Mouse (Mus musculus): ENCODE measurements around the gene 5730596B20Rik. TPM values are rescaled to one million over a fixed set of nuclear protein-coding genes. Genes with fewer than 3 reads are reported as not detected.

The 5730596B20Rik gene
- polyA plus RNA-seq, 1 experiment from 2014 or later = 0.15 TPM

- no peak for ATAC-seq (ENCODE audit: insufficient number of reproducible peaks, low FRiP score)
- 18% methylated on average over 13 of the region's 13 CpGs for WGBS
- Histone ChIP-seq H3K4me2 (no peak overlapping the region), H3K36me3 (no peaks in the 10 kb centered on the region), H3K27ac (ENCODE audit: poor library complexity, severe bottlenecking) (no peak overlapping the region), H3K9ac (no peak overlapping the region), H3K27me3 (replicated peaks) (peaks cover 98% of the 10 kb centered on the region), H3K4me3 (no peak overlapping the region), H3K4me1 (replicated peaks) (peaks cover 16% of the 10 kb centered on the region), H3K9me3 (replicated peaks) (no peaks in the 10 kb centered on the region)
Measured at GRCm38 (mm10) chr6:52222729-52223128, 45.4 kb downstream of the 5730596B20Rik start.

- Histone ChIP-seq H3K4me2 (no peak overlapping the region), H3K4me1 (replicated peaks) (peaks cover 16% of the 10 kb centered on the region), H3K4me3 (no peak overlapping the region), H3K9ac (no peak overlapping the region), H3K27ac (ENCODE audit: poor library complexity, severe bottlenecking) (no peak overlapping the region), H3K9me3 (replicated peaks) (no peaks in the 10 kb centered on the region), H3K36me3 (no peaks in the 10 kb centered on the region), H3K27me3 (replicated peaks) (peaks cover 95% of the 10 kb centered on the region)
- 2% methylated on average over 24 of the region's 24 CpGs for WGBS
- no peak for ATAC-seq (ENCODE audit: insufficient number of reproducible peaks, low FRiP score)
Measured at GRCm38 (mm10) chr6:52223939-52224760, 46.9 kb downstream of the 5730596B20Rik start.

- WGBS = 2% methylated on average over 36 of the region's 36 CpGs
- H3K36me3 ChIP-seq = no peaks in the 10 kb centered on the region
- H3K9ac ChIP-seq = no peak overlapping the region
- H3K27ac ChIP-seq (ENCODE audit: poor library complexity, severe bottlenecking) = no peak overlapping the region
- peaks cover 95% of the 10 kb centered on the region for H3K27me3 ChIP-seq (replicated peaks)
- no peak overlapping the region for H3K4me3 ChIP-seq
- no peaks in the 10 kb centered on the region for H3K9me3 ChIP-seq (replicated peaks)
- H3K4me2 ChIP-seq = no peak overlapping the region
- peaks cover 16% of the 10 kb centered on the region for H3K4me1 ChIP-seq (replicated peaks)
- ATAC-seq (ENCODE audit: insufficient number of reproducible peaks, low FRiP score) = no peak
Measured at GRCm38 (mm10) chr6:52224895-52225611, 47.8 kb downstream of the 5730596B20Rik start.

- Histone ChIP-seq H3K4me1 (replicated peaks) (peaks cover 16% of the 10 kb centered on the region), H3K27me3 (replicated peaks) (peaks cover 95% of the 10 kb centered on the region), H3K4me3 (peak overlapping the region; percentile 13), H3K9me3 (replicated peaks) (no peaks in the 10 kb centered on the region), H3K4me2 (0 out of 2 replicates have a peak overlapping the region, but pooled peaks have one; percentile 5), H3K36me3 (no peaks in the 10 kb centered on the region), H3K27ac (ENCODE audit: poor library complexity, severe bottlenecking) (no peak overlapping the region), H3K9ac (no peak overlapping the region)
- 2% methylated on average over 69 of the region's 69 CpGs for whole genome bisulfite sequencing
- no peak for ATAC-seq (ENCODE audit: insufficient number of reproducible peaks, low FRiP score)
Measured at GRCm38 (mm10) chr6:52225612-52226568, 48.6 kb downstream of the 5730596B20Rik start.

GRCm38 (mm10) chr6:52226569-52227257 is 49.4 kb downstream of the 5730596B20Rik start:
- no peak overlapping the region for H3K27ac ChIP-seq (ENCODE audit: poor library complexity, severe bottlenecking)
- WGBS = 3% methylated on average over 26 of the region's 26 CpGs
- H3K27me3 ChIP-seq (replicated peaks) = peaks cover 90% of the 10 kb centered on the region
- H3K36me3 ChIP-seq = no peaks in the 10 kb centered on the region
- no peak overlapping the region for H3K9ac ChIP-seq
- H3K9me3 ChIP-seq (replicated peaks) = no peaks in the 10 kb centered on the region
- H3K4me1 ChIP-seq (replicated peaks) = peaks cover 11% of the 10 kb centered on the region
- H3K4me3 ChIP-seq = no peak overlapping the region
- ATAC-seq (ENCODE audit: insufficient number of reproducible peaks, low FRiP score) = no peak
- H3K4me2 ChIP-seq = no peak overlapping the region

GRCm38 (mm10) chr6:52227470-52228222 is 50.3 kb downstream of the 5730596B20Rik start:
- ATAC-seq (ENCODE audit: insufficient number of reproducible peaks, low FRiP score) = no peak
- Histone ChIP-seq H3K4me2 (no peak overlapping the region), H3K27me3 (replicated peaks) (peaks cover 90% of the 10 kb centered on the region), H3K9ac (no peak overlapping the region), H3K36me3 (no peaks in the 10 kb centered on the region), H3K4me1 (replicated peaks) (peaks cover 7% of the 10 kb centered on the region; the same call in 1 of the 2 replicates), H3K9me3 (replicated peaks) (no peaks in the 10 kb centered on the region), H3K4me3 (no peak overlapping the region), H3K27ac (ENCODE audit: poor library complexity, severe bottlenecking) (no peak overlapping the region)
- WGBS = 6% methylated on average over 11 of the region's 11 CpGs

- H3K9ac ChIP-seq = no peak overlapping the region
- no peak overlapping the region for H3K4me3 ChIP-seq
- no peak overlapping the region for H3K27ac ChIP-seq (ENCODE audit: poor library complexity, severe bottlenecking)
- no peaks in the 10 kb centered on the region for H3K9me3 ChIP-seq (replicated peaks)
- WGBS = 2% methylated on average over 38 of the region's 38 CpGs
- ATAC-seq (ENCODE audit: insufficient number of reproducible peaks, low FRiP score) = no peak
- H3K36me3 ChIP-seq = no peaks in the 10 kb centered on the region
- peaks cover 92% of the 10 kb centered on the region for H3K27me3 ChIP-seq (replicated peaks)
- peaks cover 8% of the 10 kb centered on the region; the same call in 1 of the 2 replicates for H3K4me1 ChIP-seq (replicated peaks)
- H3K4me2 ChIP-seq = no peak overlapping the region
Measured at GRCm38 (mm10) chr6:52228475-52229465, 51.5 kb downstream of the 5730596B20Rik start.

- peaks cover 8% of the 10 kb centered on the region; the same call in 1 of the 2 replicates for H3K4me1 ChIP-seq (replicated peaks)
- no peak overlapping the region for H3K9ac ChIP-seq
- no peaks in the 10 kb centered on the region for H3K9me3 ChIP-seq (replicated peaks)
- no peak overlapping the region for H3K4me2 ChIP-seq
- peaks cover 92% of the 10 kb centered on the region for H3K27me3 ChIP-seq (replicated peaks)
- H3K36me3 ChIP-seq = no peaks in the 10 kb centered on the region
- no peak overlapping the region for H3K4me3 ChIP-seq
- no peak overlapping the region for H3K27ac ChIP-seq (ENCODE audit: poor library complexity, severe bottlenecking)
- no peak for ATAC-seq (ENCODE audit: insufficient number of reproducible peaks, low FRiP score)
- WGBS = 1% methylated on average over 44 of the region's 44 CpGs
Measured at GRCm38 (mm10) chr6:52229558-52230416, 52.5 kb downstream of the 5730596B20Rik start.
